Mouse (Mus musculus) cerebellum, adult 2 months (tissue): ENCODE measurements around the gene Adam30. TPM values are rescaled to one million over a fixed set of nuclear protein-coding genes. Genes with fewer than 3 reads are reported as not detected.
A peak's percentile ranks its signal among the peaks of the same experiment; 100 is the strongest.

Source experiments
- DNase-seq, 2 experiments: peaks; one replicate each; pipeline ENCODE4 v3.0.0; 2021
- H3K27ac ChIP-seq: fragments of 200-500 bp; 2 replicates; pipeline ENCODE4 v1.5.1; 2012; ENCODE audit warnings: low read length, control low read depth, inconsistent platforms; ENCODE audit not compliant: insufficient read depth
- H3K27me3 ChIP-seq: fragments of 200-500 bp; 2 replicates; pipeline ENCODE4 v1.6.1; 2012; ENCODE audit warnings: inconsistent platforms, mild to moderate bottlenecking, low read length, moderate library complexity; ENCODE audit not compliant: control insufficient read depth, insufficient read depth
- H3K4me1 ChIP-seq: fragments of 200-500 bp; 2 replicates; pipeline ENCODE4 v1.6.1; 2011; ENCODE audit warnings: low read length; ENCODE audit not compliant: control insufficient read depth, insufficient read depth
- H3K4me3 ChIP-seq: fragments of 200-500 bp; replicated peaks from 2 replicates; pipeline ENCODE3; 2011; ENCODE audit warnings: mild to moderate bottlenecking, low read depth, low read length, control low read depth; ENCODE audit not compliant: insufficient read depth
- CTCF ChIP-seq: fragments of 200-500 bp; IDR thresholded peaks from 2 replicates; pipeline ENCODE4 v1.5.1; 2011; ENCODE audit warnings: low read depth, mild to moderate bottlenecking, control low read depth, low read length, moderate library complexity, borderline replicate concordance; ENCODE audit not compliant: insufficient read depth
- POLR2A ChIP-seq: fragments of 200-500 bp; IDR thresholded peaks from 2 replicates; pipeline ENCODE4 v1.6.1; 2011; ENCODE audit warnings: low read length, control low read depth, borderline replicate concordance; ENCODE audit not compliant: insufficient read depth
- WGBS: fragments of 180-500 bp; shearing (Covaris S2); methylation state at CpG from one replicate; pipeline ENCODE4 v1.1.7; 2018; 5-methylcytosine and 5-hydroxymethylcytosine counted together
- polyA plus RNA-seq: library from polyadenylated mRNA; depleted of rRNA; stranded (reverse); fragments of >200 nt; gene quantifications from 2 replicates; pipeline ENCODE4 v1.2.3, GENCODE M21; 2012

The Adam30 gene
- polyA plus RNA-seq, 1 experiment: not detected

DNA sequence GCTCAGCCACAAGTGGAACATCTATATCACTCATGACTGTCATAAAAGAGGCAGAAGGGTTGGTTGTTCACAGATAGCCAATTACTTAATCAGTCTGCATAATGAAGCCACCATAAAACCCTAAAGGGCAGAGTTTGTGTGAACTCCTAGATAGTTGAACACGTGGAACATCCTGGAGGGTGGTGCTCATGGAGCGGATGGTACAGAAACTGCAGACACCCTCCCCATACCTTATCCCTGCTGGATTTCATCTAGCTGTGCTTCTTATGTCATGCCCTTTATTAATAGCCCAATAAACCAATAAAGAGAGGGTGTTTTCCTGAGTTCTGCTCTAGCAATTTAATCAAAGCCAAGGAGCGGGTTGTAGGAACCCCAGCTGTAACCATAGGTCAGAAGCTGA is 27.3 kb downstream of the Adam30 start:
- Histone ChIP-seq H3K4me1 (no peaks in the 10 kb centered on the region), H3K4me3 (no peak overlapping the region), H3K27me3 (no peaks in the 10 kb centered on the region), H3K27ac (no peak overlapping the region)
- 86% methylated on average over 3 of the region's 3 CpGs for WGBS
- DNase-seq: no peak
- TF ChIP-seq CTCF (no peak), POLR2A (no peak)

DNA sequence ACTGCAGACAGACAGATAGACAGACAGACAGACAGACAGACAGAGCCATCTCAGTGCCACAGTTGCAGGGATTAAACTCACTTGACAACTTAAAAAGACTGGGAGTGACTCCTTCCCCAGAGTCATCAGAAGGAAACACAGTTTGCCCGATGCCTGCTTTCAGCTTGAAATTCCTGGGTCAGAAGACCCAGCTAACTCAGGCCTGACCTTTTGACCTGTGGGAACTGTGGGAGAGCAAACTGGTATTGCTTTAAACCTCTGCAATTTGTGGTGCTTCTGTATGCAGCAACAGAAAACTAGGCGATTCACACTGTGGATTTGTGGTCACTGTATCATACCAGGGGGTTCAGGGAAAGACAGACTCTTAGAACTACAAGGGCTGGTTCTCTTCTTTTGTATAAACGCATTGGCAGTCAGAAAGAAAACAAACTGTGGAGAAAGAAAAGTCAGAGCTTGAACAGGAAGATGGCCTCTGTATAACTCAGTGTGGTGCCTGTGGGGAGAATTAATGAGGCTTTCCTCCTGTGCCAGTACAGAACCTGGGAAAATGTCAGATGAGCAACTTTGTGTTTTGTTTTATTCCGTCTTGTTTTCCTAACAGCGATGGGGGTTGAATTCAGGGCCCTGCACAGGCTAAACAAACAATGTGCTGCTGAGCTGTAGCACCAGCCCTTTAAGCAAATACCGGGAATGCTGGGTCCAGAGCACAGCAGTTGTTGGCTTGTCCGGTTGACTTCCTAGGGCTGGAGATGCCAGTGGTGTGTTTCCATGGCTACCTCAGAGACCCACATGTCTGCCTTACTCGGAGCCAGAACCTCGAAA is 37.5 kb downstream of the Adam30 start:
- WGBS: 16% methylated on average over 9 of the region's 9 CpGs
- no peak for TF ChIP-seq POLR2A
- no peak for TF ChIP-seq CTCF
- H3K4me3 ChIP-seq: no peak overlapping the region
- no peaks in the 10 kb centered on the region for H3K4me1 ChIP-seq
- DNase-seq: peak; percentile 11 to 26
- no peak overlapping the region for H3K27ac ChIP-seq
- no peaks in the 10 kb centered on the region for H3K27me3 ChIP-seq

DNA sequence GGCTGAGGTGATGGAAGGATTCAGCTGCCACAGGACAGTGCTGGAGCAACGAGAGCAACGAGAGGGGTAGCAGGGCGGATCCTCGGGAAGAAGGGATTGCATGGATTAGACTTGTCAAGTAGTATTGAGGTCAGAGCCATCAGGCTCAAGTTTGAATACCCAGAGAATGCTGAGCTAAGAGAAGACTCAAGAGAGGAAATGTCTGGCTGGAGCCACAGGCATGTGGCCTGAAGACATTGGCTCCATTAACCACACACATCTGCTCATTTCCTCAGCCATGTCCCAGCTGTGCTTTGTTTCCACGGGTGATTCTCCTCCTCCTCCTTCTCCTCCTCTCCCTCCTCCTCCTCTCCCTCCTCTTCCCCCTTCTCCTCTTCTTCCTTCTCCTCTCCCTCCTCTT is 39.3 kb downstream of the Adam30 start:
- DNase-seq: no peak
- no peaks in the 10 kb centered on the region for H3K27me3 ChIP-seq
- WGBS: 43% methylated on average over 5 of the region's 5 CpGs
- no peaks in the 10 kb centered on the region for H3K4me1 ChIP-seq
- H3K27ac ChIP-seq: no peak overlapping the region
- TF ChIP-seq CTCF (no peak), POLR2A (no peak)
- H3K4me3 ChIP-seq: no peak overlapping the region

DNA sequence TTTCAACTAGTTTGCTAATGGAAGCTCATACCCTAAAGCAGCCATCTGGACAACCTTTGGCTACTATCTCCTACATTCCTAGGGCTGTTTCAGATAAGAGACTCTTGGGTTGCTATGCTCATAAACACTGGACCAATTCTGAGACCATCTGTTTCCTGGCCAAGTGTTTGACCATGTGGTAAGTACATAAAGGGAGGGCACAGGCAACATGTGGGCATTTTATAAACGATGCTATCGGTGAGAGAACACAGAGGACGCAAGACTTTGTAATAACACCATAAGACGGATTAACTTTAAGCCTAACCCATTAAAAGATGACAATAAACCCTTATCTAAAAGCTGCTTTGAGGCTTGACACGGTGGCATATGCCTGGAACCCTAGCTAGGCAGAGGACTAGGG is 42.9 kb downstream of the Adam30 start:
- WGBS: 48% methylated on average over 5 of the region's 5 CpGs

DNA sequence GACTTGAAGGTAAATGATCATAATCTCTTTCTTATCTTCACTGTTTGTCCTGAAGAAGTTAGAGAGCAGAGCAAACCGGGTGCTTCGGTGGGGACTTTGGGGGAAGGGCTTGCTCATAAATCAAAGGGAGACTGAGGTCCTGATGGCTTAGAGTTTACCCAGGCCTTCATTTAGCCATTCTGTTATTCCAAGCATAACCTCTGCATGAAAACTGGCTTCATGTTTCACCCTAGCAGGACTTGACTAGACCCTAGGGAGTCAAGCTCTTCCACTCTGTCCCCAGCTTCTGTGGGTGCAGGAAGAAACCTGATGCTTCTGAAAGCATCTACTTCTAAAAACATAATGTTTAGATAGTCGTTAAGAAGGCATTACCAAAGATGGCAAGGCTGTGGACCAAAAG is 46.5 kb downstream of the Adam30 start:
- WGBS: 79% methylated on average over 3 of the region's 3 CpGs
- no peak for TF ChIP-seq POLR2A
- no peak for TF ChIP-seq CTCF
- no peak for DNase-seq
- H3K4me1 ChIP-seq: no peaks in the 10 kb centered on the region
- H3K4me3 ChIP-seq: no peak overlapping the region
- no peak overlapping the region for H3K27ac ChIP-seq
- H3K27me3 ChIP-seq: no peaks in the 10 kb centered on the region

More for the DNA sequence above, 42.9 kb downstream of the Adam30 start:
- no peaks in the 10 kb centered on the region for H3K4me1 ChIP-seq
- no peaks in the 10 kb centered on the region for H3K27me3 ChIP-seq
- H3K4me3 ChIP-seq: no peak overlapping the region
- H3K27ac ChIP-seq: no peak overlapping the region
- TF ChIP-seq CTCF (no peak), POLR2A (no peak)
- no peak for DNase-seq

DNA sequence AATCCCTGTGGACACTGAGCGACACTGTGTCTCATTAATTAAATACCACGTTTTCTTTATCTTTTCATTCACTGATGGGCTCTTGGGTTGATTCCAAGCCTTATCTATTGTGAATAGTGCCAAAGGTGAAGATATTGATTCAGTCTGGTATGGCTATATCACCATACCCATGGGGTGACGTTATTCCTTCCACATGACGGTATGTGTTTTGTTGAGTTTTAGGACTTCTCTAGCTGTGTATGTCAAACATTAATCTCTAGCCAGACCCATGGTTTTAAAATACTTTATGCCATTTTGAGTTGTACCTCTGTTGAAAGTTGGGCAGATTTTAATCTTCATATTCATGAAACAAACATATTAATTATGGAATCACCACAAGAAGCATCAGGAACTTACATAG is 48.7 kb downstream of the Adam30 start:
- Histone ChIP-seq H3K4me3 (no peak overlapping the region), H3K27me3 (no peaks in the 10 kb centered on the region), H3K4me1 (no peaks in the 10 kb centered on the region), H3K27ac (no peak overlapping the region)
- no peak for DNase-seq
- no peak for TF ChIP-seq CTCF
- TF ChIP-seq POLR2A: no peak
- WGBS: 82% methylated on average over 4 of the region's 4 CpGs

DNA sequence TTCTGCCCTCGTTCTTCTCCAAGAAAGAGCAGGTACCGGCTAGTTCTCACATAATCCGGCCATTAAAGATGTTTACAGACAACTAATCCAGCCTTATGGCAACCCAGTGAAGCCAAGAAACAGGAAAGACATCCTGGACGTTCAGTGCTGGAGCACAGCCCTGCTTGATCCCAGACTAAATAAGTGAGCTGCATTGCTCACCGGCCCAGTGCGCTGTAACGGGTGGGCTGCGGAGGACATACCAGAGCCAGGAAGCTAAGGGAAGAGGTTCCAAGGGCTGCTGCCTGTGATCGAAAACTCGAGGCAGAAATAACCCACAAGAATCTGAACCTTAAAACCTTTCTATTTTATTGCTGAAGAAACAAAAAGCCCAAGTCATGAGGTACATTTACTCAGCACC is 50.4 kb downstream of the Adam30 start:
- WGBS: 26% methylated on average over 10 of the region's 10 CpGs
- DNase-seq: no peak
- H3K27ac ChIP-seq: no peak overlapping the region
- H3K4me1 ChIP-seq: no peaks in the 10 kb centered on the region
- no peak overlapping the region for H3K4me3 ChIP-seq
- TF ChIP-seq POLR2A: no peak
- no peak for TF ChIP-seq CTCF
- no peaks in the 10 kb centered on the region for H3K27me3 ChIP-seq
